Mouse (Mus musculus) MEL (cell line): ENCODE results near the gene Cerk. TPM values are rescaled to one million over a fixed set of nuclear protein-coding genes. Genes with fewer than 3 reads are reported as not detected.

ENCODE experiments used
- DNase-seq: peaks from one replicate; pipeline ENCODE4 v3.0.0; 2011; ENCODE audit warnings: low read depth, low spot score
- H3K27ac ChIP-seq: 2 replicates; pipeline ENCODE4 v1.5.1; 2012; ENCODE audit warnings: low read depth, mild to moderate bottlenecking, control low read depth, low read length, moderate library complexity; ENCODE audit not compliant: control insufficient read depth
- H3K27me3 ChIP-seq, 2 experiments: fragments of 150-350 bp in 1 of 2; sonication (generic) in 1 of 2; 2 replicates each; pipeline ENCODE4 v1.6.1; 2012; ENCODE audit warnings: low read length in 2 of 2, mild to moderate bottlenecking in 2 of 2, improper control_type of control experiment in 1 of 2, moderate library complexity in 1 of 2; ENCODE audit not compliant: insufficient read depth in 2 of 2, control insufficient read depth in 1 of 2
- H3K36me3 ChIP-seq, 2 experiments: 2 replicates each; pipeline ENCODE4 v1.6.1; 2012 to 2014; ENCODE audit warnings: low read length in 2 of 2, improper control_type of control experiment in 1 of 2, inconsistent platforms in 1 of 2, mild to moderate bottlenecking in 1 of 2; ENCODE audit not compliant: insufficient read depth in 2 of 2, control insufficient read depth in 1 of 2
- H3K4me1 ChIP-seq, 2 experiments: fragments of 150-350 bp in 1 of 2; sonication (generic) in 1 of 2; 2 replicates each; pipeline ENCODE4 v1.6.1; 2012; ENCODE audit warnings: low read length in 2 of 2, improper control_type of control experiment in 1 of 2, mild to moderate bottlenecking in 1 of 2; ENCODE audit not compliant: insufficient read depth in 2 of 2, control insufficient read depth in 1 of 2
- H3K4me3 ChIP-seq, 2 experiments: fragments of 150-350 bp in 1 of 2; sonication (generic) in 1 of 2; 2 replicates each; pipeline ENCODE4 v1.5.1; 2012; ENCODE audit warnings: low read depth in 2 of 2, low read length in 2 of 2, mild to moderate bottlenecking in 2 of 2, moderate library complexity in 2 of 2, control low read depth in 1 of 2, improper control_type of control experiment in 1 of 2; ENCODE audit not compliant: control insufficient read depth in 1 of 2, insufficient read depth in 1 of 2
- H3K79me2 ChIP-seq: 2 replicates; pipeline ENCODE4 v1.6.1; 2012; ENCODE audit warnings: mild to moderate bottlenecking, low read length, moderate library complexity; ENCODE audit not compliant: control insufficient read depth, poor library complexity, insufficient read depth
- H3K9ac ChIP-seq: 2 replicates; pipeline ENCODE4 v1.6.1; 2012; ENCODE audit warnings: low read depth, mild to moderate bottlenecking, control low read depth, low read length, moderate library complexity; ENCODE audit not compliant: control insufficient read depth, poor library complexity, severe bottlenecking
- H3K9me3 ChIP-seq: fragments of 150-350 bp; sonication (generic); replicated peaks from 2 replicates; pipeline ENCODE4 v1.6.1; 2012; ENCODE audit warnings: mild to moderate bottlenecking, low read length, improper control_type of control experiment, moderate library complexity; ENCODE audit not compliant: insufficient read depth
- CHD1 ChIP-seq: IDR thresholded peaks from 2 replicates; pipeline ENCODE4 v1.6.1; 2012; ENCODE audit warnings: low read depth, mild to moderate bottlenecking, inconsistent platforms, low read length, improper control_type of control experiment
- CTCF ChIP-seq, 3 experiments: IDR thresholded peaks in 2 of 3; conservative IDR thresholded peaks in 1 of 3; 2 replicates each; pipeline ENCODE4 v1.5.1; 2011 to 2012; ENCODE audit warnings: low read length in 3 of 3, low read depth in 2 of 3, mild to moderate bottlenecking in 2 of 3, improper control_type of control experiment in 1 of 3, inconsistent platforms in 1 of 3, mixed read lengths in 1 of 3, moderate library complexity in 1 of 3; ENCODE audit not compliant: control insufficient read depth in 1 of 3, insufficient read depth in 1 of 3, poor library complexity in 1 of 3, severe bottlenecking in 1 of 3
- ELF1 ChIP-seq: IDR thresholded peaks from 2 replicates; pipeline ENCODE4 v1.6.1; 2014; ENCODE audit warnings: low read depth, mild to moderate bottlenecking, inconsistent platforms, low read length, improper control_type of control experiment, moderate library complexity
- ETS1 ChIP-seq: IDR thresholded peaks from 2 replicates; pipeline ENCODE4 v1.6.1; 2012; ENCODE audit warnings: low read depth, mild to moderate bottlenecking, inconsistent platforms, low read length, improper control_type of control experiment, moderate library complexity
- GABPA ChIP-seq: IDR thresholded peaks from 2 replicates; pipeline ENCODE4 v1.6.1; 2012; ENCODE audit warnings: low read depth, mild to moderate bottlenecking, inconsistent platforms, low read length, improper control_type of control experiment, moderate library complexity
- GATA1 ChIP-seq: IDR thresholded peaks from 2 replicates; pipeline ENCODE4 v1.6.1; 2011; ENCODE audit warnings: low read depth, low read length, improper control_type of control experiment
- KAT2A ChIP-seq: conservative IDR thresholded peaks from 2 replicates; pipeline ENCODE4 v1.6.1; 2012; ENCODE audit warnings: low read depth, low read length, improper control_type of control experiment, inconsistent platforms
- MAZ ChIP-seq: IDR thresholded peaks from 2 replicates; pipeline ENCODE4 v1.6.1; 2012; ENCODE audit warnings: low read depth, mild to moderate bottlenecking, inconsistent platforms, low read length, improper control_type of control experiment
- MXI1 ChIP-seq: IDR thresholded peaks from 2 replicates; pipeline ENCODE4 v1.6.1; 2011; ENCODE audit warnings: mild to moderate bottlenecking, low read depth, low read length, improper control_type of control experiment
- MYC ChIP-seq: IDR thresholded peaks from 2 replicates; pipeline ENCODE4 v1.6.1; 2011; ENCODE audit warnings: low read depth, mild to moderate bottlenecking, low read length, improper control_type of control experiment, moderate library complexity
- NELFE ChIP-seq: IDR thresholded peaks from 2 replicates; pipeline ENCODE4 v1.6.1; 2011; ENCODE audit warnings: low read depth, low read length, improper control_type of control experiment
- POLR2A ChIP-seq, 2 experiments: IDR thresholded peaks; 2 replicates each; pipeline ENCODE4 v1.6.1; 2011 to 2012; ENCODE audit warnings: low read length in 2 of 2, mild to moderate bottlenecking in 2 of 2, control low read depth in 1 of 2, improper control_type of control experiment in 1 of 2, low read depth in 1 of 2, moderate library complexity in 1 of 2; ENCODE audit not compliant: control insufficient read depth in 1 of 2, insufficient read depth in 1 of 2, poor library complexity in 1 of 2
- POLR2AphosphoS2 ChIP-seq: IDR thresholded peaks from 2 replicates; pipeline ENCODE4 v1.6.1; 2011; ENCODE audit warnings: low read length, improper control_type of control experiment
- POLR2AphosphoS5 ChIP-seq: IDR thresholded peaks from 2 replicates; pipeline ENCODE4 v1.6.1; 2012; ENCODE audit warnings: low read depth, borderline replicate concordance, mild to moderate bottlenecking, inconsistent platforms, low read length, moderate library complexity, mixed read lengths
- RCOR1 ChIP-seq: IDR thresholded peaks from 2 replicates; pipeline ENCODE4 v1.6.1; 2012; ENCODE audit warnings: low read depth, mild to moderate bottlenecking, inconsistent platforms, low read length, improper control_type of control experiment
- SIN3A ChIP-seq: IDR thresholded peaks from 2 replicates; pipeline ENCODE4 v1.6.1; 2012; ENCODE audit warnings: low read length, improper control_type of control experiment, inconsistent platforms
- SMC3 ChIP-seq: IDR thresholded peaks from 2 replicates; pipeline ENCODE4 v1.6.1; 2011; ENCODE audit warnings: low read depth, low read length, improper control_type of control experiment
- TAL1 ChIP-seq: IDR thresholded peaks from 2 replicates; pipeline ENCODE4 v1.6.1; 2012; ENCODE audit warnings: mild to moderate bottlenecking, inconsistent platforms, low read length, moderate library complexity, mixed read lengths
- TCF12 ChIP-seq: IDR thresholded peaks from 2 replicates; pipeline ENCODE4 v1.6.1; 2014; ENCODE audit warnings: low read depth, mild to moderate bottlenecking, inconsistent platforms, low read length, improper control_type of control experiment, moderate library complexity
- USF2 ChIP-seq, 2 experiments: IDR thresholded peaks; 2 replicates each; pipeline ENCODE4 v1.6.1; 2011 to 2012; ENCODE audit warnings: improper control_type of control experiment in 2 of 2, low read length in 2 of 2, borderline replicate concordance in 1 of 2, inconsistent platforms in 1 of 2, low read depth in 1 of 2, mild to moderate bottlenecking in 1 of 2; ENCODE audit not compliant: insufficient read depth in 1 of 2
- ZMIZ1 ChIP-seq: IDR thresholded peaks from 2 replicates; pipeline ENCODE4 v1.6.1; 2012; ENCODE audit warnings: low read depth, mild to moderate bottlenecking, inconsistent platforms, low read length, improper control_type of control experiment, moderate library complexity
- ZNF384 ChIP-seq: IDR thresholded peaks from 2 replicates; pipeline ENCODE4 v1.6.1; 2012; ENCODE audit warnings: low read depth, mild to moderate bottlenecking, inconsistent platforms, low read length, improper control_type of control experiment
- polyA plus RNA-seq, 2 experiments: library from polyadenylated mRNA; stranded (reverse) in 1 of 2; unstranded in 1 of 2; fragments of >175 nt in 1 of 2; fragments of >200 nt in 1 of 2; gene quantifications; 2 replicates each; pipeline versions ENCODE4 v1.2.1 to v1.2.4; 2012; ENCODE audit warnings: low replicate concordance in 2 of 2, low read depth in 1 of 2; ENCODE audit not compliant: insufficient read length in 2 of 2, insufficient read depth in 1 of 2, missing spikeins in 1 of 2
- total RNA-seq: library from RNA; depleted of rRNA; stranded (reverse); fragments of 300-350 nt; gene quantifications from 2 replicates; pipeline ENCODE4 v1.2.3, GENCODE M21; 2012

The Cerk gene
- total and polyA plus RNA-seq, 3 experiments, result 4.1 to 9.5 TPM; not detected in 1

DNA sequence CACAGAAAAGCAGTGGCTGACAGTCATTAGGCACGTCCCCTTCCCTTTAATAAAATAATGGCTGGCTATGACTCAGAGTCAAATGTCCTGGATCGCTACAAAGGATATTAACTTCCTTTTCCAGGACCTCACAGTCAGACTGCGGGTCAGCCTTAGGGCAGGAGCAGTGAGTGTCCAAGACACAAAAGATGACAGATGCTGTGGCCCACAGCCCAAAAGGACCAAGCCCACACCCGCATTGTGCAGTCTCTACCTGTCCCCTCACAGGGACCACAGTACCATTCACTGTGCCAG, 16.2 kb downstream of the Cerk start:
- H3K36me3 ChIP-seq, result no peaks in the 10 kb centered on the region

DNA sequence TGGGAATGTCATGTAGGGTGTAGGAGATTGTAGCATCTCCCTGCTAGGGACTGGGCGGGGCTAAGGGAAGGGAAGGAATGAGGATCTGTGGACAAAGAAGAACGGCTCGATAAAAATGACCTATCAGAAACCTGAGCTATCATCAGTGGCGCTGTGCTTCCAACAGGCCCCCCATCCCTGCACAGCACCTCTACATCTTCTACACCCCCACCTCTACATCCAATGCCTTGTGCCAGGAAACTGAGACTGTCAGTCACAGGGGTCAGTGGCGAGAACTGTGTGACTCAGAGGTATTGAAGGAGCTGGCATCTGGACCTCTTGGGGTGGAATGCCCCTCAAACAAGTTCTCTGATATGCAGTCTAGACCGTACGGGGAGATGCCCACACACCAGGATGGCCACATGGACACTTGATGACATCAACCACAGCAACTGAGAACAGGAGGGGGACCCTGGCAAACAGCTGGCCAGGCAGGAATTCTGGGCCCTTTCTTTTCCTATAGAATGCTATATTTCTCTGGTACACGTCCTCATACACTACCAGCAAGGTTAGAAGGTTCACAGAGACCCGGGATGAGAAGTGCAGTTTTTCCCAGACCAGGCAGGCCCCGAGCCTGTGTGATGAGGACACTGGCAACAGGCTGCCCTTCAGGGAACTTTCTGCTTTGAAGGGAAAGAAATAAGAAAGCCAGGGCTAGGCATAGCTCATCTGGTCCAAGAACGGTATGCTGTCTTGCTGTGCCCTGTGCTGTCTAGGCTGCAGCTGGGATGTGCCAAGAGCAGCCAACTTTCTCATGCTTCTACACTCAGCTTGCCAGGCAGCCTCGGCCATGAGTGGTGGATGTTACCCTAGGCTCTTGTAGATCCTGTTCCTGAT, 16.8 kb downstream of the Cerk start:
- Histone ChIP-seq H3K27me3 (no peaks in the 10 kb centered on the region), H3K36me3 (no peaks in the 10 kb centered on the region), H3K4me3 (no peak overlapping the region), H3K79me2 (no peaks in the 10 kb centered on the region), H3K27ac (no peak overlapping the region), H3K9me3 (no peaks in the 10 kb centered on the region), H3K4me1 (no peaks in the 10 kb centered on the region), H3K9ac (no peak overlapping the region)
- no peak for TF ChIP-seq ZMIZ1
- no peak for TF ChIP-seq CHD1
- no peak for TF ChIP-seq ETS1
- no peak for TF ChIP-seq GABPA
- no peak for TF ChIP-seq MXI1
- no peak for TF ChIP-seq ZNF384
- TF ChIP-seq SIN3A, result no peak
- TF ChIP-seq TCF12, result no peak
- DNase-seq, result no peak

More for the DNA sequence above, 16.2 kb downstream of the Cerk start:
- TF ChIP-seq GABPA (no peak), ELF1 (no peak), POLR2AphosphoS5 (no peak), TCF12 (no peak), RCOR1 (no peak), POLR2A (IDR thresholded peaks at IDR 0.05; ENCODE audit: control insufficient read depth in 1 of 2, insufficient read depth in 1 of 2, low read depth in 1 of 2, low read length in 2 of 2, poor library complexity in 1 of 2) (no peak), ZMIZ1 (no peak), NELFE (no peak), POLR2AphosphoS2 (no peak)
- TF ChIP-seq, all 39 proteins: peak for 0
- Histone ChIP-seq H3K9me3 (no peaks in the 10 kb centered on the region), H3K27me3 (no peaks in the 10 kb centered on the region), H3K4me3 (no peak overlapping the region), H3K27ac (no peak overlapping the region), H3K79me2 (no peaks in the 10 kb centered on the region), H3K9ac (no peak overlapping the region), H3K4me1 (no peaks in the 10 kb centered on the region)
- DNase-seq, result no peak

GRCm38 (mm10) chr15:86168505-86168867, 17.5 kb downstream of the Cerk start:
- no peaks in the 10 kb centered on the region for H3K36me3 ChIP-seq
- H3K4me3 ChIP-seq, result no peak overlapping the region
- H3K27ac ChIP-seq, result no peak overlapping the region
- no peaks in the 10 kb centered on the region for H3K79me2 ChIP-seq
- no peak overlapping the region for H3K9ac ChIP-seq
- H3K4me1 ChIP-seq, result no peaks in the 10 kb centered on the region
- no peaks in the 10 kb centered on the region for H3K27me3 ChIP-seq
- no peak for TF ChIP-seq POLR2A (IDR thresholded peaks at IDR 0.05; ENCODE audit: control insufficient read depth in 1 of 2, insufficient read depth in 1 of 2, low read depth in 1 of 2, low read length in 2 of 2, poor library complexity in 1 of 2)
- TF ChIP-seq KAT2A, result no peak
- TF ChIP-seq CTCF (IDR thresholded peaks at IDR 0.05 in 2 of 3, conservative IDR thresholded peaks at IDR 0.05 in 1 of 3; ENCODE audit: control insufficient read depth in 1 of 3, insufficient read depth in 1 of 3, low read depth in 2 of 3, low read length in 3 of 3, poor library complexity in 1 of 3, severe bottlenecking in 1 of 3), result no peak
- no peak for TF ChIP-seq GABPA
- TF ChIP-seq TAL1, result no peak
- no peak for TF ChIP-seq ZMIZ1
- TF ChIP-seq MYC, result no peak
- no peak for TF ChIP-seq MAZ
- no peak for TF ChIP-seq TCF12
- TF ChIP-seq ZNF384, result no peak
- no peak for TF ChIP-seq SMC3
- no peak for TF ChIP-seq USF2 (IDR thresholded peaks at IDR 0.05; ENCODE audit: borderline replicate concordance in 1 of 2, insufficient read depth in 1 of 2, low read depth in 1 of 2, low read length in 2 of 2)
- no peak for TF ChIP-seq GATA1
- DNase-seq, result no peak
- no peaks in the 10 kb centered on the region for H3K9me3 ChIP-seq
